Mouse (Mus musculus) liver, postnatal 0 days (tissue): ENCODE results near the gene Shroom1. TPM values are rescaled to one million over a fixed set of nuclear protein-coding genes. Genes with fewer than 3 reads are reported as not detected.

Experiments
- ATAC-seq: fragments of 200-750 bp; cut with Nextera tagmentation; 2 replicates; pipeline ENCODE4 v1.8.0; 2017; ENCODE audit warnings: mild to moderate bottlenecking, moderate library complexity
- DNase-seq: peaks from one replicate; pipeline ENCODE4 v3.0.0-alpha.2; 2016
- H3K27ac ChIP-seq: fragments of 300-500 bp; sonication (generic); 2 replicates; pipeline ENCODE4 v1.5.1; 2014; ENCODE audit warnings: antibody characterized with exemption, moderate library complexity, mild to moderate bottlenecking, low read depth
- H3K27me3 ChIP-seq: fragments of 300-500 bp; sonication (generic); 2 replicates; pipeline ENCODE4 v1.6.1; 2014; ENCODE audit warnings: low read length, control low read depth, mixed read lengths; ENCODE audit not compliant: insufficient read depth
- H3K36me3 ChIP-seq: fragments of 300-500 bp; sonication (generic); replicated peaks from 2 replicates; pipeline ENCODE4 v1.6.1; 2014; ENCODE audit warnings: mild to moderate bottlenecking, control low read depth, low read length, moderate library complexity, mixed read lengths; ENCODE audit not compliant: insufficient read depth
- H3K4me1 ChIP-seq: fragments of 300-500 bp; sonication (generic); 2 replicates; pipeline ENCODE4 v1.6.1; 2014; ENCODE audit warnings: antibody characterized with exemption, mild to moderate bottlenecking, control low read depth; ENCODE audit not compliant: insufficient read depth
- H3K4me2 ChIP-seq: fragments of 300-500 bp; sonication (generic); 2 replicates; pipeline ENCODE4 v1.6.1; 2014; ENCODE audit warnings: low read depth, mild to moderate bottlenecking, low read length, moderate library complexity, mixed read lengths
- H3K4me3 ChIP-seq: fragments of 300-500 bp; sonication (generic); 2 replicates; pipeline ENCODE4 v1.5.1; 2014; ENCODE audit warnings: low read depth, low read length
- H3K9ac ChIP-seq: fragments of 300-500 bp; sonication (generic); replicated peaks from 2 replicates; pipeline ENCODE4 v1.6.1; 2014; ENCODE audit warnings: mild to moderate bottlenecking, moderate library complexity
- H3K9me3 ChIP-seq: fragments of 300-500 bp; sonication (generic); 2 replicates; pipeline ENCODE4 v1.6.1; 2016; ENCODE audit warnings: mild to moderate bottlenecking, control low read depth, low read length, mixed read lengths
- CTCF ChIP-seq: sonication (generic); IDR thresholded peaks from 2 replicates; pipeline ENCODE4 v1.5.1; 2016; ENCODE audit warnings: antibody characterized with exemption, low read depth
- EP300 ChIP-seq: IDR thresholded peaks from 2 replicates; pipeline ENCODE4 v1.6.1; 2016; ENCODE audit warnings: antibody characterized with exemption, low read depth, mild to moderate bottlenecking
- WGBS: fragments of 180-500 bp; shearing (Covaris S2); extraction: QIAGEN DNeasy Blood & Tissue Kit; methylation state at CpG from one replicate; pipeline ENCODE4 v1.1.7; 2014; ENCODE audit not compliant: insufficient replicate concordance; 5-methylcytosine and 5-hydroxymethylcytosine counted together
- polyA plus RNA-seq: library from polyadenylated mRNA; unstranded; fragments of >200 nt; fragmentation: Nextera tagmentation; extraction: Ambion mirVana; gene quantifications from 2 replicates; pipeline ENCODE4 v1.2.1, GENCODE M21; 2015

The Shroom1 gene
- polyA plus RNA-seq, 1 experiment from 2014 or later, result 5.5 TPM

DNA sequence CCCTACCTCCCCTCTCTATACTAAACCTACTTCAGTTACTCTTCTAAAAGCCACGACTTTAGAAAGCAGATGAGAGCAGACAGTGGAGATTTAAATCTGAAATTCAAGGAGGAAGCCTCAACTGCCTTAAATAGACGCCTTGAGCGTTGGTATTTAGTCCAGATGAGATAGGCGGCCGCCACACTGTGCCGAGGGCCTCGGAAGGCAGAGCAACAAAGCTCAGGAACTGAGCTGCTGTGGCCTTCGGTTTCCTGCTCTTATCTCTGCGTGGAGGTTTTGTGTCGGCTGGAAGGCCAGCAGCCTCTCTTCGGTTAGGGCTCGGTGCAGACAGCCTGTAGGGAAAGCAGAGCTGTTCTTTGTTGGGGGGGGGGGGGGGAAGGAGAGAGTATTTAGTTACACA, 15.1 kb upstream of the Shroom1 start:
- Histone ChIP-seq H3K36me3 (no peaks in the 10 kb centered on the region), H3K9me3 (no peaks in the 10 kb centered on the region), H3K9ac (no peak overlapping the region), H3K4me3 (no peak overlapping the region), H3K4me2 (peak overlapping the region; percentile 24), H3K27ac (0 out of 2 replicates have a peak overlapping the region, but pooled peaks have one; percentile 31), H3K27me3 (no peaks in the 10 kb centered on the region), H3K4me1 (peaks cover 4% of the 10 kb centered on the region; the same call in 1 of the 2 replicates)
- 5% methylated on average over 12 of the region's 12 CpGs for WGBS
- no peak for ATAC-seq
- TF ChIP-seq EP300 (no peak), CTCF (no peak)
- DNase-seq, result no peak

GRCm38 (mm10) chr11:53443861-53444260, 13.1 kb upstream of the Shroom1 start:
- ATAC-seq, result no peak
- Histone ChIP-seq H3K27ac (no peak overlapping the region), H3K9ac (no peak overlapping the region), H3K9me3 (no peaks in the 10 kb centered on the region), H3K36me3 (no peaks in the 10 kb centered on the region), H3K4me3 (no peak overlapping the region), H3K4me2 (no peak overlapping the region), H3K4me1 (peaks cover 6% of the 10 kb centered on the region; the same call in 1 of the 2 replicates), H3K27me3 (no peaks in the 10 kb centered on the region)
- TF ChIP-seq CTCF (peak; percentile 82), EP300 (no peak)
- DNase-seq, result no peak
- WGBS, result 22% methylated on average over 6 of the region's 6 CpGs

GRCm38 (mm10) chr11:53445562-53445961, 11.4 kb upstream of the Shroom1 start:
- ATAC-seq, result peak; percentile 16; the same call in 1 of the 2 replicates
- TF ChIP-seq CTCF (no peak), EP300 (no peak)
- Histone ChIP-seq H3K36me3 (no peaks in the 10 kb centered on the region), H3K27ac (peak overlapping the region; percentile 67), H3K4me1 (peaks cover 19% of the 10 kb centered on the region), H3K9me3 (no peaks in the 10 kb centered on the region), H3K27me3 (no peaks in the 10 kb centered on the region), H3K9ac (no peak overlapping the region), H3K4me2 (no peak overlapping the region), H3K4me3 (no peak overlapping the region)
- DNase-seq, result no peak
- WGBS, result 52% methylated on average over 13 of the region's 13 CpGs

DNA sequence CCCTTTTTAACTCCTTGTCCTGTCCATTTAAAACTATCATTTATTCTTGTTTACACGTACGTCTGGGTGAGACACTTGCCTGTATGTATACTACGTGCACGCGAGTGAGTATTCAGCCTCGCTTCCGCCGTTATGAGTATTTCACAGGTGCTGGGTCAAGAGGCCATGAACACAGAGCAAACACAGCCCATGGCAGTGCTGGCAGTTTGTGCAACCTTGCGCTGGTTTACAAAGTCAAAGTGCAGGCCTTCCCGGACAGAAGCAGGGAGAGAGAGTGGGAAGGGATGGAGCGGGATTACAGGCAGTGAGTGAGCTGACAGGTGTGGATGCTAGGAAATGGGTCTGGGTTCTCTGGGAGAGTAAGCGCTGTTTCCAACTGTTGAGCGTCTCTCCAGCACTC, 10.8 kb upstream of the Shroom1 start:
- peak overlapping the region; percentile 67 for H3K27ac ChIP-seq
- WGBS, result 68% methylated on average over 13 of the region's 13 CpGs

DNA sequence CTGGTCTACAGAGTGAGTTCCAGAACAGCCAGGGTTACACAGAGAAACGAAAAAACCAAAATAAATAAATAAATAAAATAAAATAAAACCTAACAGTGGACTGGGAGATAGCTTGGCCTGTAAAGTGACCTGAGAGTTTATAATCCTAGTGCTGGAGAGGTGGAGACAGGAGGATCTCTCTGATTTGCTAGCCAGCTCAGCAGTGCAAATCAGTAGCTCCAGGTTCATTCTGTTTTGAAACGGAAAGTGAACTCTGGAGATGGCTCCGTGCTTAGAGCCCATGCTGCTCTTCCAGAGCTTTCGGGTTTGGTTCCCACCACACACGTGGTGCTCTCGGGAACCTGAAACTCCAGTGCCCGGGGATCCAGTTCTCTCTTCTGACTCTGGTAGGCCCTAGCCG, 9.0 kb upstream of the Shroom1 start:
- H3K9me3 ChIP-seq, result no peaks in the 10 kb centered on the region
- H3K4me3 ChIP-seq, result no peak overlapping the region
- H3K4me1 ChIP-seq, result peaks cover 26% of the 10 kb centered on the region
- no peaks in the 10 kb centered on the region for H3K27me3 ChIP-seq
- no peak overlapping the region for H3K9ac ChIP-seq
- ATAC-seq (peak; percentile 64), DNase-seq (no peak)
- H3K4me2 ChIP-seq, result no peak overlapping the region
- H3K27ac ChIP-seq, result peak overlapping the region; percentile 83
- WGBS, result 85% methylated on average over 8 of the region's 8 CpGs
- H3K36me3 ChIP-seq, result no peaks in the 10 kb centered on the region
- no peak for TF ChIP-seq CTCF
- TF ChIP-seq EP300, result no peak

More for the DNA sequence above, 10.8 kb upstream of the Shroom1 start:
- ATAC-seq (peak; percentile 81), DNase-seq (peak; percentile 61)
- Histone ChIP-seq H3K27me3 (no peaks in the 10 kb centered on the region), H3K9ac (no peak overlapping the region), H3K9me3 (no peaks in the 10 kb centered on the region), H3K4me3 (no peak overlapping the region), H3K4me2 (no peak overlapping the region), H3K4me1 (peaks cover 23% of the 10 kb centered on the region), H3K36me3 (no peaks in the 10 kb centered on the region)
- no peak for TF ChIP-seq CTCF
- TF ChIP-seq EP300, result no peak

- Histone ChIP-seq H3K4me2 (no peak overlapping the region), H3K4me1 (peaks cover 26% of the 10 kb centered on the region), H3K4me3 (no peak overlapping the region), H3K27ac (peak overlapping the region; percentile 83), H3K36me3 (no peaks in the 10 kb centered on the region), H3K9me3 (no peaks in the 10 kb centered on the region), H3K9ac (no peak overlapping the region), H3K27me3 (no peaks in the 10 kb centered on the region)
- DNase-seq, result peak; percentile 73
- peak; percentile 64 for ATAC-seq
- TF ChIP-seq EP300 (no peak; the same call in 1 of the 2 replicates), CTCF (no peak)
- WGBS, result 92% methylated on average over 1 of the region's 1 CpGs
These were observed 8.5 kb upstream of the Shroom1 start for GRCm38 (mm10) chr11:53448529-53448928.
